Mouse (Mus musculus): Measurements from ENCODE around the gene Nin. TPM values are rescaled to one million over a fixed set of nuclear protein-coding genes. Genes with fewer than 3 reads are reported as not detected.

The Nin gene
- total RNA-seq, 2 experiments from 2014 or later, result 25.6 to 27.8 TPM

DNA sequence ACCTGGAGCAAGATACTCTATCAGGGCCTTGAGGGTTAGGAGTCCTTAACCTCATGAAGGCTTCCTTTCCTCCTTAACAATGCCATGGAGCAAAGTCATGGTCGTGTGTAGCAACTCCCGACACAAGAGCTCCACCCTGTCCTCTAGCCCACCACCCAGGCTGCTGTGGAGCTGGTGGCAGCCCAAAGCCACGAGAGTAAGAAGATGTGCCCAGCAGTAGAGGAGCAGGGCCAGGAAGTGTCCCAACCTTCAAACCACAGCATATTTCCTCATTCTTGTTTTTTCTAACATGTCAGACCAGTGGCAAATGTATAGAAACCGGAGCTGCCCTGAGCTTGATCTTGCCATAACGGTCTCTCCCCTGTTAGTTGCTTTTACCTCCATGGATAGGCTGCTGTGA lies 29.3 kb downstream of the Nin start:
- DNase-seq (ENCODE audit: low spot score in 2 of 2), result no peak

DNA sequence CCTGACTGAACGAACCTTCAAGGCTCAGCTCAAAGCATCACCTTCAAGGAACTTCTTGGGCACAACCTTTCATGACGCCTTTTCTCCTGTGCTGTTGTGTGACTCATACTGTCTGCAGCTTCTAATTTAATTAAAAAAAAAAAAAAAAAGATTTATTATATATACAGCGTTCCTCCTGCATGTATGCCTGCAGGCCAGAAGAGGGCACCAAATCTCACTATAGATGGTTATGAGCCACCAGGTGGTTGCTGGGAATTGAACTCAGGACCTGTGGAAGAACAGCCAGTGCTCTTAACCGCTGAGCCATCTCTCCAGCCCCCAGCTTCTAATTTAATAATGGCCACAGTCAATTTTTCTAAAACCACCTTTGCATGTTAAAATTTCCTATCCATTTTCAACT lies 29.8 kb downstream of the Nin start:
- no peak for DNase-seq (ENCODE audit: low spot score in 2 of 2)

DNA sequence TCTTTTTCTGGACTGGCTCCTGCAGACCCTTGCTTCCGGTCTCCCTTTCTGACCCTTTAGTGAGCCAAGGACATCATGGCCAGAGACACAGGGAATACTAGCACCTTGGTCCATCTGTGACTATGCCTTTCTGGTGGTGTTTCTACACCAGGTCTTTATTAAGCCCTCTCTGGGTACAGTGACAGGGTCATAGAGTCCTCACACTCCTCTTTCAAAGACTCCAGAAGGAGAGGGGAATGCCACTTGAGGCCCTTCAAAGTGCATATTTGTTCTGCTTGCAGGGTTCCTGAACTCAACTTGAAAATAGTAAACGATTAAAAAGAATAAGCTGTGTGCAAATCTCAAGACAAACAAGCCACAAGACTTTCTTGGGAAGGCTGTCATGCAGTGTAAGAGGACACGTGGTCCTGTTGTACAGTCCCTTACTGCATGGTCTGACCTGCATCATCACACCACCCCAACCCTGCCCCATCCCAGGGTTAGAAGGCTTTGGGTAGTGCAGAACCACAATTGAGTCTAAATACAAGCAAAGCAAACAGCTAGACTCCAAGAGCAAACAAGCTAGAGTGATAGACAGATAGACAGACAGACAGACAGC lies 30.5 kb downstream of the Nin start:
- no peak for DNase-seq (ENCODE audit: low spot score in 2 of 2)

DNA sequence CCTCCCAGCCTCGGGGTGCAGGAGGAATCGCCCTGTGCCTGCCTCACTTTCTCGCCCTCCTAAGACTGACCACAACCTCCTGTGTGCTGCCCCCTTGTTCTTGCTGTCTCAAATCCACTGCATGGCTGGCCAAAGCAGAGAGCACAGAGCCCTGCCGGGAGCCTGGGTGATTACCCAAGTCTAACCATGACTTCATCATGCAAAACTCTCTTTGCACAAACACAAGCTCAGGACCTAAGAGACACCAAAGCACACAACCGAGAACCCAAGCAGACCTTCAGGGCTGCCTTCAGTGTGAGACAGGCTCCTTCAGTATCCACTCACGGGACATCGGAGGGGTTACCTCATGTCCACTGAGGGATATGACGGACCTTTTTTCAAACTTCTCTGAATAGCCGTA lies 31.0 kb downstream of the Nin start:
- no peak for DNase-seq (ENCODE audit: low spot score in 2 of 2)

DNA sequence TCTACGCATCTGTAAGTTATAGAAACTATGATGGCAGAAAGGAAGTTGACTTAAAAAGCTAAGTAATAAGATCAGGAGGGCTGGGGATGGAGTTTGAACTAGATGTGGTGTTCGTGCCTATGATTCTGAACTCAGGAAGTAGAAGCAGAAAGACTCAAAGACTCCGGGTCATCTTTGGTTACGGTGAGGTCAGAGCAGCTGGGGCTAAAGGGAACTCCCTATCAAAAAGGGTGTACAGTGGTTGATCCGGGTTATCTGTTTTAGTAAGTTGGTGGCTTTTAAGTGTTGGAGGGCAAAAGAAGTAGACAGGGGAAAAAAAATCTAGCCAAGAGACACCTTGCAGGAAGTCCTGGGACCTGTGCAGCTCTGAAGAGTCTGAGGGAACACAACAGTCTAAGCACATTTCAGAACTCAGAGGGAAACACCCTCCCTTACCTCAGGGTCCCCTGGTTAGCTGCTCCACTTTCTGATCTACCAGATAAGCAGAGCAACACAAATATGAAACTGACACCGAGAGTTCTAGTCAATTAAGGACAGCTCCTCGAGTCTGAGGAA lies 35.0 kb downstream of the Nin start:
- DNase-seq (ENCODE audit: low spot score in 2 of 2), result no peak

DNA sequence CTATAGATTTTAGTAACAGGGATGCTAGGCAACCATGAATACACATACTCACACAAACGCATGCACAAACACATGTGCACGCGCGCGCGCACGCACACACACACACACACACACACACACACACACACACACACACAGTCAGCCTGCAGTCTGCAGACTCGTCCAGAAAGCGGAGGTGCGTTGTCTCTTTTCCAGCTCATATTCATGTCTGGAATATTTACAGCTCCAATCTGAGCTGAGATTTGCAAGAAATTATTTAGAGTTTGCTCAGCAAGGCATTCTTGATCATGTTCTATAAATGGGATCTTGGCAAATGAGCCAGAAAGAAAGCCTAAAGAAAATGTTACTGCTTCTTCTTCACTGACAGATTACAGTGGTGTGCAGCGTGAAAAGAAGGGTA lies 37.0 kb downstream of the Nin start:
- DNase-seq (ENCODE audit: low spot score in 2 of 2), result no peak

DNA sequence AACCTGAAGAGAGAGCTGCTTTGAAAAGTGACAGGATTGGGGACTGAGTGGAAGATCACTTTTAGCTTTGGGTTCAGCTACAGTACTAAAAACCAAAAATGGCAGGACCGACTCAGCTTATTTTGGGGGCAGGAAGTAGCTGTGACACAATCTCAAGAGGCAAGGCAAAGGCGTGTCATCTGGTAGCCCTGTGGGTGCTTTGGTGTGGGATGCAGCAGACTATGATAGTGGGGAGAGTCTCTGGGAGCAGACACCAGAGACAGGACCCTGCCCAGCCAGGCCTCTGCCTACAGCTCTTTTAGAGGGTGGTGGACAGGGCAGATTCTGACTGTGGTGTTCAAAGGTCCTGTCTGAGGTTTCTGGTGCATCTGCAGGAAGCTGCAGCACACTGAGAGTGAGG lies 38.5 kb downstream of the Nin start:
- no peak for DNase-seq (ENCODE audit: low spot score in 2 of 2)

DNA sequence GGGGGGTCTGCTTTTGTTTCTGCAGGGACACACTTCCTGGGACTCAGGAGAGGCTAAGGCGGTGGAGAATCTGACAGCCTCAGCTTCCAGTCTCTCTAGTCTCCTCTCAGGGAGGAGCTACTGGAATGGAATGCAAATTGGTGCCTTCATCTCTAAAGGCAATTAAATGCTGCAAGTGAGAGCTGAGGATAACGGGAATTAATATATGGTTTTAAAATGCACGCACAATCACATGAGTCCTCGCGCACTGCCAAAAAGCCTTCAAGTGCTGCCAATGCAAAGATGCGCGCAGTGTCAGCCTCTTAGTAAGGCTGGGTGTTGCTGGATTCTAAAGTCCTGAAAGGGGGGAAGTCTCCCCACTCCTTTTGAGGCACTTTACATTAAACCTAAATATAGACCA lies 42.6 kb downstream of the Nin start:
- DNase-seq (ENCODE audit: low spot score in 2 of 2), result no peak

DNA sequence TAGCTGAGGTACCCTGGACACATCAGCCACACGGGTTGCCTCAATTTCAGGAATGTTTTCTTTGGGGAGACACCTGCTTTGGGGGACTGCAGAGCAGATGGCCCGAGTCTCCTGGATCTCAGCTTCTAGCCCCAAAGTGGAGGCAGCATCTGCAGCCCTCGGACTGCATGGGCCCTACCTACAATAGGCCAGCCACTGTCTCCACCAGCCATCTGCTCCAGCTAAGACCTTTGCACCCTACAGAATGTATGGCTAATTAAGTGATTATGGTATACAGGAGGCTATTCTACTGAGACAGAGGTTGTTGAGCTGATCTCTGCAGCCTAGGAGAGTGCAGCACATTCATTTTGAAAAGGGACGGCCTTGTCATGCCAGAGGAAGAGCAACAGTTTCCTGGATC lies 43.2 kb downstream of the Nin start:
- no peak for DNase-seq (ENCODE audit: low spot score in 2 of 2)

DNA sequence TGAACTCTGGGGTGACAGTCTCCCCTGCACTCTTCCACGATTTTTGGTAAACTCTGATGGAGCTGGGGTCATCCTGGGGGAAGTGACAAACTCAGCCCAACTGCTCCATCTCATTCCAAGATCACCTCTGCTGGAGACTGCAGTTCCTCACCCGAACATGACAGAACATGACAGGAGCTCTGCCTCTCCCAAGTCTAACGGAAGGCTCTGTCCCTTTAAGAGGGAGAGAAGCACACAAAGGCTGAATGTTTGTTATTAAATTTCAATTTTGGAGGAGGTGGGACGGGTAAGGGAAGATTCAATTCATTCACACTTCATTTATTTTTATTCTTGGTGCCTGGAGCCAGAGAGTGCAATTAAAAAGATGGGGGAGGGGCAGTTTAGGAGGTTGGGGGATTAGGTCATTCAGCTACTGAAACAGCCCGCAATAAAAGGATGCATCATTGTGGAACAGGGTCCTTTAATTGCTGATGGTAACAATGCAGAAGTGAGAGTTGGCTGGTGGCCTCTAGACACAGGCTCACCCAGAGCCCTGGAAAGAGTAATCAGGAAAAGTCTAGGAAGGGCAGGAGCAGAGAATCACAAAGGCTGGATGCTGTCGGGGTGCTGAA lies 44.8 kb downstream of the Nin start:
- DNase-seq (ENCODE audit: low spot score in 2 of 2), result no peak

DNA sequence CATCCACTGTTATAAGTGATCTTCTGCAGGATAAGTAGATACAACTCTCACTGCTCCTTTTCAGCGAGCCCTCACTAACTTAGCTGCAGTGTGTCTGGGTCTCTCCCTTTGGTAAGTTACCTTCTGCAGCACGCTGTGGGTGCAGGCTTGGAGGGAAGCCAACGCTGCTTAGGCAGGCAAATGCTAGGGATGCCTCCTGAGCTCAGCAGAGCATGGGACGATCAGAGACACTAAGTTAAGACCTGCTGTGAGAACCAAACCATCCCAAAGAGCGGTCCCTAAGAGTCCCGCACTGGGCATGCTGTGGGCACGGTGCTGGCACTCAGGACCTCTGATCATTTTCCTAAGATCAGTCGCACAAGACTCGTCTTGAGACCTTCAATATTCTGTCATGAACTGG lies 45.7 kb downstream of the Nin start:
- DNase-seq (ENCODE audit: low spot score in 2 of 2), result no peak

DNA sequence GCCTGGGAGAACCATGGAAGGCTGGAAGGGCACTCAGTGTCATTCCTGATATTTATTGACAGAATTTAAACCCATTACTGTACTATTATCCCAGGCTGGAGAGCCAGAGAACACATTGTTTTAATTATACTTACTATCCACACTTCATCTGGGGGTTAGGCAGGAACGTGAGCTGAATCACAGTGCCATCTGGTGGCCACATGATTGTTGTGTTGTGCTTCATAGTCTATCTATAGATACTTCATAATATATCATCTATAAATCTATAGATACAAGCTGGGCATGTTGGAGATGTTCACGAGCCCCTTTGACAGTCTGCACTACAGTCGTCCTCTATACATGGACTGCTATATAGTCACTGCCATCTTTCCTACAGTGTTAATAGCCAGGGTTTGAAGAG lies 51.4 kb downstream of the Nin start:
- peak; percentile 32 to 61 for DNase-seq (ENCODE audit: low spot score in 2 of 2)

DNA sequence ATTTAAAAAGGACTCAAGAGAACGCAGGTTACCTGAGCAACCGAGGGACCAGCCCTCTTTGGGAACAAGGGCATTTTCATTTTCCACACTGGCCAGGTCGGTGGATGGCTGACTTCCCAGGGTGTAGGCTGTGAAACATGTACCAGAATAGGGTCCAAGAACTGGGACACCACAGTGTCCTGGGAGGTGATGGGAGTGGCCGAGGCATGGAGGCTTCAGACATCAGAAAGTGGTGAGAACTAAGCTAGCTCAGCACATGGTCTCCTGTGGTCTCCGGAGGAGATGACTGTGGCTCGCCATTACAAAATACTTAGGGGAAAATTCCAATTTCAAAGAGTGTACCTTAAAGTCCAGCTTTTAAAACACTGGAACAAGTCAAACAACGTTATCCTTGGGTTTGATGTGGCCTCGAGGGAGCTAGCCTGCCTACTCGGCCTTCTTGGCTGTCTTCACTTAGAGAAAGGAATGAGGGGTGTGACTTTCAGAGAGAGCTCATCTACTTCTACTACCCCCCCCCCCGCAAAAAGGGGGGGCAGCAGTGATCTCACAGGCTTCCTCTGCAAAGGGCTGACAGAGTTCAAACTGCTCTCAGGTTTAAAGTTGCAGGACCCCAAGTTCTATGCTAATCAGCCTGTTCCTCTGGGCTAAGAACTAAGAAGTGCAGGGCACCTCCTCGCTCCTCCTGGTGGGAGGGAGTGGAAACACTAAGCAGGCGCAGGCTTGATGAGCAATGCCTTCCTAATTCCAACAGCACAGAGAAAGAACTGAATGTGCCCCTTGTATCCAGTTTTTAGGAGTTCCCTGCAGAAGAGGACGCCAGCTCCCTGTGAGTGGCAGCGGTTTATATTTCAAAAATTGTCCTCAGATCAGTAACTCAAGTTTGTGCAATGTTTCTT lies 54.3 kb downstream of the Nin start:
- DNase-seq (ENCODE audit: low spot score in 2 of 2), result no peak

DNA sequence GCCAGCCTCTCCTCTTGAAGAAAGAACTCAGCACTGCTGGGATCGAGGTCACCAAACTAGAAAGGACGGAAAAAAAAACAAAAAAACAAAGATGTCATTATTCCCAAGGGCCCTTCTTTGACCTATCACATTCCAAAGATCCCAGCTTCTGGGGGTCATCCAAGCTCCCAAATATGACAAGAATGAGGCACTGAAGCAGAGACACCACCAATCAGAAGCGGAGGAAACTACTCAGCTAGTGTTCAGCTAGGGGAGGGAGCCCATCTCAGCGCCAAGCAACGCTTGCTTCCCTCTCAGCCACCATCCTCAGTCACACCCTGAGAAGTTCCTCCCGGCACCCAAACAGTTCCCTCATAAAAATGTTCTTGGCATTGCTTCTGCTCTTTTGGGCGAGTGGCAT lies 62.8 kb downstream of the Nin start:
- DNase-seq (ENCODE audit: low spot score in 2 of 2), result peak in 1 of 2 experiments; percentile 14

DNA sequence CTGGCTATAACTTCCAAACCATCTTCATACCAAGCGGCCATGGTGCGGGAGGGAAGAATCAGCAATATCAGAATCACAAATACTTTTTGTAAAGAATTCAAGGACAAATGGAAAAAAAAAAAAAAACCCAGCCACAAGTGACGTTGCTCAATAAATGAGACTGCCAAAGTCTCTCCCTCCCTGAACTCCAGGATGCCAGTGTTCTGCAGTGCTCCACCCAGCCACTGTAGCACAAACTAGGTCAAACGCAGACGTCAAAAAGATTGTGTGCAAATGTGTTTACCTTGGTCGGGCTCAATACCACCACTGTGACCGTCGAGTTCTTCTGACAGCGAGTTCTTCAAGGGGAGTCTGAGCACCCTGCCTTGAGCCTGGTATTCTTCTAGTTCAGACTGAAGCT lies 64.8 kb downstream of the Nin start:
- DNase-seq (ENCODE audit: low spot score in 2 of 2), result no peak

DNA sequence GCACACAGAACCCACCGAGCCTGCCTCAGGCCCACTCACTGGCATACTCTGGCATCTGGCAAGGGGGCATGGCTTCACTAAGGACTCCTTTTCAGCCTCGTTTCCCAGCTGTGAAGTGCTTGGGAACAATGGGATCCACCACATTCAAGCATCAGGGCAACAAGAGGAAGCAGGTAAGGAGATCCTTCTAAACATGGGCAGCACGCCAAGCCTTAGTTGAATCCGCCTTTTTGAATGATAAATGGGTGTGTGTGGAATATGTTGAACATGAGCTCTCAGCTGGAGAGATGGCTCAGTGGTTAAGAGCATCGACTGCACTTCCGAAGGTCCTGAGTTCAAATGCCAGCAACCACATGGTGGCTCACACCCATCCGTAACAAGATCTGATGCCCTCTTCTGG lies 66.2 kb downstream of the Nin start:
- DNase-seq (ENCODE audit: low spot score in 2 of 2), result no peak

DNA sequence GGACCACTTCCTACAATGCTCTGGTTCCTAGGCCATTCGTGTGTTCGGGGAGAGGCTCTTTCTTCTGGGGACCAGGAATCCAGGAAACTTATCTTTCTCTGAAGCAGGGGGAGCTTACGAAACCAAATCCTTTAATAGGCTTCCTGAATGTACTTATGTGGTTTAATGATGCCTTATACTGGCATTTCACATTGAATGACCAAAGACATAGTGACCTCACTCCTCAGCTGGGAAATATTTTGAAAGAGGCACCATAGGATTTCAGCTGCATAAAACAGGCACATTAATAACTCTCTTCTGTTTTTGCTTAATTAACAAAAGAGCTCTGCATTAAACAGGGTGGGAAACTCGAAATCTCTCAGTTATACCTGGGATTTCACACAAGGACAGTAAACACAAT lies 69.2 kb downstream of the Nin start:
- no peak for DNase-seq (ENCODE audit: low spot score in 2 of 2)

DNA sequence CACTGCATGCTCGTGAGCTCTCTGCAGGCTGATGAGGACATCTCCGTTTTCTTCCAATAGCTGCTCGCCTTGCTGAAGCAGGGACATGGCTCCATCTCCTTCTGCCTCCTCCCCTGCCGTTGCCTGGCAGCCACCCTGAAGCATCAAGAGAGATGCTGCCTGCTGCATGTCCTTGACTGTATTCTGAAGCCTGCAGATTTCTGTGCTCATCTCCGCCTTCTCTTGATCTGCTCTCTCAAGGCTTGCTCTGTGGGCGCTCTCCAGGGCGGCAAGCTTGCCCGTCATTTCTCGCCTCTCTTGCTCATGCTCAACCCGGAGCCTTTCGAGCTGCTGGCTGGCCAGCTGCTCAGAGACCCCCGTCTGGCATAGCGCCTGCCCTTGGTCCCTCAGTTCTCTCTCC lies 70.1 kb downstream of the Nin start:
- DNase-seq (ENCODE audit: low spot score in 2 of 2), result no peak

DNA sequence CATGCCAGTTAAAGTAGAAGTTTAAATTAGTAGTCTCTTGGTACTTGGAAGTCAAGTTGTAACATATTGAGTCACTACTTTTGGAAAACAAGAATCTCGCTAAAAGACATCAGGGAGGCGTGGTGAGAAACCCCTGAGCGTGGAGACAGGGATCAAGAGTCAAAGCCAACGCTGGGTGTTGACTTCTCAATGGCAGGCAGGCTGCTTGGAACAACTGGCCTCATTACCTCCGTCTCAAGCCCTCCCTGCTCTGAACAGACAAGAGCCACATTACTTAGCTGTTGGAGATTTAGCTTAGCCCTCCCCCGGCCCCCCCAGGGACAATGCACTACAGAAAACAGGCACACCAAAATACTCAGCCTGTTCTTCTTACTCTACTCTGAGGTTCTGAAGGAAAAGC lies 72.5 kb downstream of the Nin start:
- no peak for DNase-seq (ENCODE audit: low spot score in 2 of 2)

DNA sequence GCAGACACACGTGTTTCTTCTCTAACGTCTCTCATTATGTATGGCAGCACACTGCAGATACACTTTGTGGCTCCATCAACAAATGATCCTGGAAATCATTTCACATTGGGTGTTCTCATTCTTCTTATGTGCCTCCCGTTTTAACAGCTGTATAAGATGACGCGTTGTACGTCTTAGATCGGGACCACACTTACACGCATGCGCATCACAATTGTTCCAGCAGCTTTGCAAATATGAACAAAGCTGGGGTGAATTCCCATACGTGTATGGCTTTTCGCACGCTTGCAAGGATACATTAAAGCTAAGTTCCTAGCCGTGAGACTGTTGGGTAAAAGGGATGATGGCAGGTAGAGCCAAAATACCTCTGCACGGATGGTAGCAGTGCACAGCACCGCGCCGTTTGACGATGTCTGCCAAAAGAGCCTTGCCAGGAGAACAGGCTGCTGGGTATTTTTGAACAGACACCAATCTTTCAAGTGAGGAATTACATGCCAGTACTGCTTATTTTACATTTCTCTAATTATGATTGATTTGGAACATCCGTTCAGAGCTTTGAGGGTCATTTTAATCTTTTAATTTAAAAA lies 76.7 kb downstream of the Nin start:
- no peak for DNase-seq (ENCODE audit: low spot score in 2 of 2)

DNA sequence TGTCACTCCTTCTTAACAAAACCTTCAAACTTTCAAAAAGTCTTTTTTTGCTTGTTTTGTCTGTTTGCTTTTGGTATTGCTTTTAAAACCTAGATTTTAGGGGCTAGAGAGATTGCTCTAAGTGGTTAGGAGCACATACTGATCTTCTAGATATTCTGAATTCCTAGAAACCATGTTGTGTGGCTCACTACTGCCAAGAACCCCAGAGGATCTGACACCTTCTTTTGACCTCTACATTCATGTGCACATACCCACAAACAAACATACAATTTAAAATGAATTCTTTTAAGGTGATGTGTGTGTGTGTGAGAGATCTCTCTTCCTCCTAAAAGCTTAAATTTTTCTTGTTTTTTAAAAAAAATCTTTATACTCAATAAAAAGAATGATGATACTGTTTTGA lies 87.3 kb downstream of the Nin start:
- DNase-seq (ENCODE audit: low spot score in 2 of 2), result no peak

DNA sequence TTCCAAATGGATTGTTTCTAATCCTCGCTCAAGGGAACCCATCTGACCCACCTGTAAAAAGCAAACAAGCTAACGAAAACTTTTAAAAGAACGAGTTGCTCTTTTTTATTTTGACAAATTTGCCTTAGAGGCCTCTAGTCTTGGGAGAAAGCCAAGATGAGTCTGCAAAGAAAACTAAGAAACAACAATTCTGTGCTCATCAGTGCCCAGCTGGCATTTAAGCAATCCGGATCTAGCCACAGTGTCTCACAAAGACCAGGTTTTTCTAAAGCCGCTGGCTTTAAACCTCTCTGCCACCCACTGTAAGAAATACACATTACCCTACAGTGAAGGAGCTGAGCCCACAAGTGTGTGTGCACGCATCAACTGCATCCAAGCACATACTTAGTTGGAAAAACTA lies 88.1 kb downstream of the Nin start:
- DNase-seq (ENCODE audit: low spot score in 2 of 2), result no peak

Measured in adrenal gland, adult 18-20 months (tissue).